Mouse (Mus musculus) thymus, postnatal 0 days (tissue): Measurements from ENCODE around the gene Hist1h3d. TPM values are rescaled to one million over a fixed set of nuclear protein-coding genes. Genes with fewer than 3 reads are reported as not detected.
"Not testable (repeated sequence)": the region's sequence is repeated elsewhere in the genome, so short reads cannot be mapped to it uniquely, and the experiment has no call there.

ENCODE experiments used
- DNase-seq: peaks from one replicate; pipeline ENCODE4 v3.0.0-alpha.2; 2015; ENCODE audit warnings: low spot score
- polyA plus RNA-seq: library from polyadenylated mRNA; unstranded; fragments of >200 nt; fragmentation: Nextera tagmentation; extraction: Ambion mirVana; gene quantifications from 2 replicates; pipeline ENCODE4 v1.2.1, GENCODE M21; 2015

Gene Hist1h3d
- polyA plus RNA-seq, 1 experiment from 2014 or later = 13.3 TPM

DNA sequence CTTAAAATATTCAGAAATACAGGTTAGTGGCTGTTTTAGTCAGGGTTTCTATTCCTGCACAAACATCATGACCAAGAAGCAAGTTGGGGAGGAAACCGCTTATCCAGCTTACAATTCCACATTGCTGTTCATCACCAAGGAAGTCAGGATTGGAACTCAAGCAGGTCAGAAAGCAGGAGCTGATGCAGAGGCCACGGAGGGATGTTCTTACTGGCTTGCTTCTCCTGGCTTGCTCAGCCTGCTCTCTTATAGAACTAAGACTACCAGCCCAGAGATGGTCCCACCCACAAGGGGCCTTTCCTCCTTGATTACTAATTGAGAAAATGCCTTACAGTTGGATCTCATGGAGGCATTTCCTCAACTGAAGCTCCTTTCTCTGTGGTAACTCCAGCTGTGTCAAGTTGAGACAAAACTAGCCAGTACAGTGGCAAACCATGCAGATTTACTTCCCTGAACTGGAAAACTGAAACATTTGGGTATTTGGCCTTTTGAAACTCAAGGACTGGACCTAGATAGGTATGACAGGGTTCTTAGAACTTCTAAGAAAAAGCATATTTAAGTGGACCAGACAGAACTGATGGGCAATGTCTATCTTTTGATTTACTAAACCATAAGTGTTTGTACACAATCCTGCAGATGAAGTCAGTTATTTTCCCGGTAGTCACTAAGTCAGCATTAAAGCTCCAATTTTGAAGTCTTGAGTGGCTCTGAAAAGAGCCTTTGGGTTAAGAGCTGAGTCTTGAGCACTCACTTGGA, 33.2 kb upstream of the Hist1h3d start:
- DNase-seq = peak; percentile 40

DNA sequence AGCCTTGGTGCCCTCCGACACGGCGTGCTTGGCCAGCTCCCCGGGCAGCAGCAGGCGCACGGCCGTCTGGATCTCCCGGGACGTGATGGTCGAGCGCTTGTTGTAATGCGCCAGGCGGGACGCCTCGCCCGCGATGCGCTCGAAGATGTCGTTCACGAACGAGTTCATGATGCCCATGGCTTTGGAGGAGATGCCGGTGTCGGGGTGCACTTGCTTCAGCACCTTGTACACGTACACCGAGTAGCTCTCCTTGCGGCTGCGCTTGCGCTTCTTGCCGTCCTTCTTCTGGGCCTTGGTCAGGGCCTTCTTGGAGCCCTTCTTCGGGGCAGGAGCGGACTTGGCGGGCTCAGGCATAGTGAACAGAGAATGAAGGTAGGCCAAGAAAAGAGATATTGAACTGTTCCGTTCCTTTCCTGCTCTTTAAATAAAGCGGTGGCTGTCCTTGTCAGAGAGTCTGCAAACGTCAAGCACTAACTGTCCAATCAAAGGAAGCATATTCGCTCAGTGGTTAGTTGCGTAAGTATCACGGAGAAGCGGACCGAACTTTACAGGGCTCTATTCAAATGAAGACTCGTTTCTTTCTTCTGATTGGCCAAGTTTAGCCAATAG, 32.5 kb upstream of the Hist1h3d start, which contains the start of gene Hist1h2bh:
TSS of gene Hist1h2bh (minus strand) at position 394 of the 609 bp plus-strand sequence.
- peak; percentile 95 for DNase-seq

GRCm38 (mm10) chr13:23543965-23544786, 31.4 kb upstream of the Hist1h3d start, which contains the start of gene Hist1h3f:
TSS of gene Hist1h3f (plus strand) at chr13:23544052.
- DNase-seq = peak; percentile 95

GRCm38 (mm10) chr13:23544787-23545120, 30.8 kb upstream of the Hist1h3d start:
- DNase-seq = not testable (repeated sequence)

- no peak for DNase-seq
Observed at GRCm38 (mm10) chr13:23546694-23547093, 28.9 kb upstream of the Hist1h3d start.

DNA sequence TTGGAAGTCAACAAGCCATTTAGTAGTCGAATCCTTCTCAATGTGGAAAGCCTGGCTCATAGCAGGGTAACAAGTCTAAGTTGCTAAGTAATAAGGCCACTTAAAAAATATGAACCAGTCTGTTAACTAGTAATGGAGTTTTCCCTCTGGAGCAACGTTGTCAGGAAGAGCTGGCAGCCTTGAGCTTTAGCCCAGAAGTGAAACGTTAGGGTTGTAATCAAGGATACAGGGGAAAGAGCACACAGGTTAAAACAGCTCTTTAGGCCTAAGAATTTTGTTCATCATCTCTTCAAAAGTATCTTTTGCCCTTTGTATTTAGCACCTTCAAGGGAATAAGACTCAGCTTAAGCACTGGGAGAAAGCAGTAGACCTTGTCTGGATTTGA, 24.8 kb upstream of the Hist1h3d start:
- peak; percentile 33 for DNase-seq

GRCm38 (mm10) chr13:23551146-23551834, 24.3 kb upstream of the Hist1h3d start, which contains the start of gene Hist1h4f:
TSS of gene Hist1h4f (minus strand) at chr13:23551648.
- DNase-seq = peak; percentile 93

DNA sequence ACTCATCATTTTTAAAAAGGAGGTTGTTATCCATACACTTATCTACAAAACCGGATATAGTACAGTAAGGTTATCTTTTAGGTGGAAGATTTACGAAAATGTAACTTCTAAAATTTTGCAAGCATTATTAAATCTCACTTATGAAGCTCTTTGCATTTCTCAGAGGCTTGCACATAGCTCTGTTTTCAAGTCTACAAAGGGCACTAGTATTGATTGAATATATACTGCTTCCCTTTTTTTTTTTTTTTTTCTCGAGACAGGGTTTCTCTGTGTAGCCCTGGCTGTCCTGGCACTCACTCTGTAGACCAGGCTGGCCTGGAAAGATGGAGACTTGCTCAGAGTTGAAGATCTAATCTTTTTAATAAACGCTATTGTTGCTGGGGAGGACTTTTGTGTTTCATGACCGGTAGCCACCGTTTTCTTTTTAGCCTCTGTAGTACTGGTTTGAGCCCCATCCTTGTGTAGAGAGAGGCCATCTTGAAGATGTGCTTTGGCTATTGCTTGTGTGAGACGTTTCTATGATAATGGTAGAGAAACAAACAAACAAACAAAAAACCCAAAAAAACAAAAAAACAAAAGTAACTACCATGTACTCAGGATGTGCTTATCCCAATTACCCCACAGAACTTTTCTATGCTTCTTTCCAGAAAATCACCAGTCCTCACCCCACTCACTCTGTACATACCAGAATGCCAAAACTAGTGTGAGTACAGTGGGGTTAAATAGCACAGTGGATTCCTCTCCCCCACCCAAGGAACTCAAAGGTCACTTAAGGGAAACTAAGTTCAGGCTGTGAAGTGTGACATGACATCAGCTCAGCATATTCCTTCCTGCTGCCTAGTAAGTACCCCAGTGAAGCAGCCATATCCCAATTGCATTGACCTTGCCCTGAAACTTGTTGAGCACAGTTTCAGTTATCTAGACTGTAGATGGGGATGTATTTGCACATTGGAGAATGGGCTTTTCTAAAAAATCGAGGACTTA, 23.3 kb upstream of the Hist1h3d start:
- DNase-seq = no peak

DNA sequence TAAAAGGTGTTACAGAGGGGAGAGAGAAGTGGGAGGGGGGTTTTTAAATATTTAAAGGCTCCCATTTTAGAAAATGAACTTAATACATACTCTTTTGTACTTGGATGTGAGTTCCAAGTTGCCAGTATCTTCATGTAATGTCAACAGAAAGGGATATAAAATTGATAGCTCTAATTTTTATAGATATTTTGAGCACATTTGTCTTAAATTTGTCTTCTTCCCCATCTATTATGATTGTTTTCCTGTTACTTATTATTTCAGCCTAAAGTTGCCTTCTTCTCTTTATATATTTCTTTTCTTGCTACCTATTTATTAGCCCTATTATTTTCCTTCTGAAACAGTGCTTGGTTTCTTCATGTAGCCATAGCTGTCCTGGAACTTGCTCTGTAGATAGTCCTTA, 22.6 kb upstream of the Hist1h3d start, which contains the start of gene Hist1h1d:
TSS of gene Hist1h1d (plus strand) at position 301 of the 400 bp plus-strand sequence.
- DNase-seq = no peak

GRCm38 (mm10) chr13:23554393-23554792, 21.2 kb upstream of the Hist1h3d start:
- no peak for DNase-seq

DNA sequence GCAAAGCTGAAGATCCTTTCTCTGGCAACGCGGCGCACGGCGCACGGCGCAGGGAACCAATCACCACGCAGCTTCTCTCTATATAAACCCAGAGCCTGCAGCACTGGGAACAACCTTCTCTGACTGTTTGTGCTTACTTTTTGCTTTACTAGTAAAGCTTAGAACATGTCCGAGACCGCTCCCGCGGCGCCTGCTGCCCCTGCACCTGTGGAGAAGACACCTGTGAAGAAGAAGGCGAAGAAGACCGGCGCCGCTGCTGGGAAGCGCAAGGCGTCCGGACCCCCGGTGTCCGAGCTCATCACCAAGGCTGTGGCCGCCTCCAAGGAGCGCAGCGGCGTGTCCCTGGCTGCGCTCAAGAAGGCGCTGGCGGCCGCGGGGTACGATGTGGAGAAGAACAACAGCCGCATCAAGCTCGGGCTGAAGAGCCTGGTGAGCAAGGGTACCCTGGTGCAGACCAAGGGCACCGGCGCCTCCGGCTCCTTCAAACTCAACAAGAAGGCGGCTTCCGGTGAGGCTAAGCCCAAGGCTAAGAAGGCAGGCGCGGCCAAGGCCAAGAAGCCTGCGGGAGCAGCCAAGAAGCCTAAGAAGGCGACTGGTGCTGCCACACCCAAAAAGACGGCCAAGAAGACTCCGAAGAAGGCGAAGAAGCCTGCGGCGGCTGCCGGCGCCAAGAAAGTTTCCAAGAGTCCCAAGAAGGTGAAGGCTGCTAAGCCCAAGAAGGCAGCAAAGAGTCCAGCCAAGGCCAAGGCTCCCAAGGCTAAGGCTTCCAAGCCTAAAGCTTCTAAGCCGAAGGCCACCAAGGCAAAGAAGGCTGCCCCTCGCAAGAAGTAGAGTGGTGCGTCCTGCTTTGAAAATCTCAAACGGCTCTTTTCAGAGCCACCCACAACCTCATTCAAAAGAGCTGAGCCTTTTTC, 20.4 kb upstream of the Hist1h3d start:
- peak; percentile 93 for DNase-seq

GRCm38 (mm10) chr13:23555839-23556416, 19.6 kb upstream of the Hist1h3d start:
- peak; percentile 88 for DNase-seq

DNA sequence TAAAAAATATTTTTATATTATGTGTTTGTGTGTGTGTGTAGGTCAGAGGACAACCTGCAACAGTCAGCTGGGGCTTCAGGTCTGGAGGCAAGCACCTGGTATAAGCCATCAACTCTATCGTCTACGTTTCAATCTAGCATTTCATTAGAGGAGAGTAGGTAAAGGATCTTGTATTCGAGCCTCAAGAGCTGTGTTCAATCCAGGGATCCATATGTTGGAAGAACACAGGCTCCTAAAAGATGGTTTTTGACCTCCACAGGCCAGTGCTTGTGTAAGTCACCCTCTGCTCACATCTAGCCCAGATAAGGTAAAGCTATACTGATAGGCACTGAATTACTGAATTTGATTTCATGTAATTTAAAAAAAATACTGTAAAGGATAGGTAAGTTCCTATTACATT, 18.7 kb upstream of the Hist1h3d start:
- DNase-seq = no peak

DNA sequence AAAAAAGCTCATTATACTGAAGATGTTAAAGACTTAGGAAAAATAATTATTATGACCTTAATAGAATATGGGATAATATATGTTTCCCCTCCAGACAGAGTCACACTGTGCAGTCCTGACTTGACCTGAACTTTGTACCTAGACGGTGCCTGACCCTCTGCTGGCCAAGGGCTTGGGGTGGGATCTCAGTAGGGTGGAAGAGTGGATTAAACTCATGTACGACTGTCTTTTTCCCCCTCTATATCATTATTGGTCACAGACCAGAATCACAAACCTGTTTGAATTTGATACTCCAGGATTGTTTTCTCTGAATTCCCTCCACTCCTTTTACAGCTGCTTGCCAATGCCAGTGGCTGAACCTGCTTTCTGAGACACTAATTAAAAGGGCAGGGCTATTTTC, 14.9 kb upstream of the Hist1h3d start:
- DNase-seq = not testable (repeated sequence)

DNA sequence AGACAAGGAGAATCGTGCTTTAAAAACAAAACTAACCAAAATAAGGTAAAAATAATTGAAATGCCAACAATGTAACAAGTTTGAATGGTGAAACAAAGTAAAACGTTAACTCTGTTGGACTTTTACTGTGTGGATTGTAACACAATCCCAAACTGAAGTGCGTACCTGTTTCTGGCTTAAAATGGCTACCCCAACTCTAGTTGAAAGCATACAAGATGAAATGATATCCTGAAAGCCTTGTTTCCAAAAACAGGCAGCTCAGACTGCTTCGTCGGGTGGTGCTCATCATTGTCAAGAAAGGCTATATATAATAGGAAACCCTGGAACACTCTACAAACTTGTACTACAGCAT, 14.1 kb upstream of the Hist1h3d start:
- DNase-seq = not testable (repeated sequence)

GRCm38 (mm10) chr13:23561883-23562659, 13.5 kb upstream of the Hist1h3d start, which contains the start of gene Hist1h3e:
TSS of gene Hist1h3e (minus strand) at chr13:23562369.
- DNase-seq = peak; percentile 97

- DNase-seq = peak; percentile 65
Observed at GRCm38 (mm10) chr13:23562699-23563462, 12.7 kb upstream of the Hist1h3d start.
